Comparison of ENCODE assay signal across 8 mouse cellular contexts in genomic region chr3:127257279-127257925, GRCm38 (mm10).
A peak's percentile ranks its signal among the peaks of the same experiment; 100 is the strongest.
DNase-seq lines count a peak whose midpoint lies in the region; ATAC-seq and TF ChIP-seq lines count a peak whose summit lies in the region.

No protein-coding gene starts in this region.

- peak overlapping the region; percentile 70 for H3K4me2 ChIP-seq in intestine, embryonic 14.5 days (ENCODE audit: low read length)

- no peaks in the 10 kb centered on the region for H3K36me3 ChIP-seq in intestine, embryonic 14.5 days (ENCODE audit: control insufficient read depth, insufficient read depth, low read length)
- no peaks in the 10 kb centered on the region for H3K36me3 ChIP-seq in small intestine, adult 2 months (ENCODE audit: control insufficient read depth, insufficient read depth, low read length)

- DNase-seq in R1 (ENCODE audit: low read depth, low spot score): peak; percentile 99
- peak; percentile 67 for DNase-seq in gastrocnemius, postnatal 25 days
- peak; percentile 88 for DNase-seq in intestine, embryonic 14.5 days (ENCODE audit: low spot score)
- DNase-seq in left cerebral cortex, adult 8-10 months (ENCODE audit: low spot score in 2 of 2): peak; percentile 28 to 43
- DNase-seq in mesoderm, embryonic 11.5 days (ENCODE audit: low read depth, low spot score): peak; percentile 93
- no peak for DNase-seq in spleen, postnatal 36 days (ENCODE audit: low spot score in 2 of 2)

- H3K9ac ChIP-seq in intestine, embryonic 14.5 days (ENCODE audit: low read length): peak overlapping the region; percentile 47

- no peaks in the 10 kb centered on the region for H3K9me3 ChIP-seq in intestine, embryonic 14.5 days (ENCODE audit: control insufficient read depth, low read length)

- no peaks in the 10 kb centered on the region for H3K27me3 ChIP-seq in intestine, embryonic 14.5 days (replicated peaks; ENCODE audit: control insufficient read depth, insufficient read depth, low read length)
- H3K27me3 ChIP-seq in small intestine, adult 2 months (ENCODE audit: control insufficient read depth, insufficient read depth, low read length): no peaks in the 10 kb centered on the region; the same call in 1 of the 2 replicates

- WGBS in intestine, embryonic 14.5 days: 2% methylated on average over 13 of the region's 13 CpGs
- 2% methylated on average over 13 of the region's 13 CpGs for WGBS in small intestine, adult 2 months

- peaks cover 4% of the 10 kb centered on the region for H3K4me1 ChIP-seq in cortical plate, adult 2 months (ENCODE audit: control insufficient read depth, insufficient read depth, low read length)
- H3K4me1 ChIP-seq in intestine, embryonic 14.5 days (replicated peaks; ENCODE audit: control insufficient read depth, insufficient read depth, low read length): no peaks in the 10 kb centered on the region
- H3K4me1 ChIP-seq in small intestine, adult 2 months (ENCODE audit: control insufficient read depth, insufficient read depth, insufficient read length, low read length): no peaks in the 10 kb centered on the region

- no peak for TF ChIP-seq POLR2A in cortical plate, adult 2 months (IDR thresholded peaks at IDR 0.05; ENCODE audit: extremely low read depth, insufficient read depth, low read length)
- no peak for TF ChIP-seq POLR2A in small intestine, adult 2 months (IDR thresholded peaks at IDR 0.05; ENCODE audit: low read depth, low read length)

- ATAC-seq in intestine, embryonic 14.5 days (replicated peaks; ENCODE audit: low FRiP score, low TSS enrichment, low read depth): peak; percentile 97

- TF ChIP-seq CTCF in cortical plate, adult 2 months (IDR thresholded peaks at IDR 0.05; ENCODE audit: extremely low read depth, insufficient read depth, low read length): no peak
- no peak for TF ChIP-seq CTCF in small intestine, adult 2 months (IDR thresholded peaks at IDR 0.05; ENCODE audit: extremely low read depth, insufficient read length, insufficient replicate concordance, low read depth, low read length)

- H3K4me3 ChIP-seq in cortical plate, adult 2 months (ENCODE audit: insufficient read depth, low read length): peak overlapping the region; percentile 32
- peak overlapping the region; percentile 47 for H3K4me3 ChIP-seq in intestine, embryonic 14.5 days (ENCODE audit: low read depth, low read length)
- H3K4me3 ChIP-seq in small intestine, adult 2 months (ENCODE audit: low read depth, low read length): peak overlapping the region; percentile 45

- H3K27ac ChIP-seq in cortical plate, adult 2 months (ENCODE audit: insufficient read depth, low read length): peak overlapping the region; percentile 36; the same call in 1 of the 2 replicates
- H3K27ac ChIP-seq in intestine, embryonic 14.5 days (ENCODE audit: low read depth): peak overlapping the region; percentile 90
- peak overlapping the region; percentile 46; the same call in 1 of the 2 replicates for H3K27ac ChIP-seq in small intestine, adult 2 months (ENCODE audit: insufficient read depth, low read depth, low read length)

Comparison
In these comparisons a context has a peak if more than half of its experiments do, and no peak if none do; other contexts are left out.
1. DNase-seq: peak in R1 (single experiment), gastrocnemius, postnatal 25 days (single experiment), intestine, embryonic 14.5 days (single experiment), left cerebral cortex, adult 8-10 months (2 of 2) and mesoderm, embryonic 11.5 days (single experiment); none in spleen, postnatal 36 days (0 of 2).
2. H3K27ac ChIP-seq: peak in every context shown above with its lines; median percentile 90 in intestine, embryonic 14.5 days; 46 in small intestine, adult 2 months; 36 in cortical plate, adult 2 months.
3. Peak in every context shown above with its lines, with median percentiles within 50 percentile points of each other: H3K4me3 ChIP-seq.